Mouse (Mus musculus) intestine, postnatal 0 days (tissue): ENCODE measurements around the gene Eif4e1b. TPM values are rescaled to one million over a fixed set of nuclear protein-coding genes. Genes with fewer than 3 reads are reported as not detected.
A peak's percentile ranks its signal among the peaks of the same experiment; 100 is the strongest.

Source experiments
- ATAC-seq: fragments of 200-750 bp; cut with Nextera tagmentation; 2 replicates; pipeline ENCODE4 v1.8.0; 2017; ENCODE audit warnings: mild to moderate bottlenecking, moderate TSS enrichment, moderate library complexity
- H3K27ac ChIP-seq: fragments of 300-500 bp; sonication (generic); 2 replicates; pipeline ENCODE4 v1.5.1; 2014; ENCODE audit warnings: mild to moderate bottlenecking, low read depth, low read length, moderate library complexity
- H3K27me3 ChIP-seq: fragments of 300-500 bp; sonication (generic); replicated peaks from 2 replicates; pipeline ENCODE4 v1.6.1; 2014; ENCODE audit warnings: low read length, mixed read lengths; ENCODE audit not compliant: control insufficient read depth, insufficient read depth
- H3K36me3 ChIP-seq: fragments of 300-500 bp; sonication (generic); 2 replicates; pipeline ENCODE4 v1.6.1; 2014; ENCODE audit warnings: mild to moderate bottlenecking, moderate library complexity; ENCODE audit not compliant: control insufficient read depth, insufficient read depth
- H3K4me1 ChIP-seq: fragments of 300-500 bp; sonication (generic); replicated peaks from 2 replicates; pipeline ENCODE4 v1.6.1; 2014; ENCODE audit warnings: antibody characterized with exemption, low read length, mixed read lengths; ENCODE audit not compliant: control insufficient read depth, insufficient read depth
- H3K4me2 ChIP-seq: fragments of 300-500 bp; sonication (generic); replicated peaks from 2 replicates; pipeline ENCODE4 v1.6.1; 2014; ENCODE audit warnings: low read depth, mild to moderate bottlenecking, moderate library complexity
- H3K4me3 ChIP-seq: fragments of 300-500 bp; sonication (generic); 2 replicates; pipeline ENCODE4 v1.5.1; 2014; ENCODE audit warnings: low read depth, low read length
- H3K9ac ChIP-seq: fragments of 300-500 bp; sonication (generic); 2 replicates; pipeline ENCODE4 v1.6.1; 2014; ENCODE audit warnings: mild to moderate bottlenecking, low read depth, low read length
- H3K9me3 ChIP-seq: fragments of 300-500 bp; sonication (generic); 2 replicates; pipeline ENCODE4 v1.6.1; 2016; ENCODE audit warnings: mixed run types; ENCODE audit not compliant: control insufficient read depth
- CTCF ChIP-seq: sonication (generic); IDR thresholded peaks from 2 replicates; pipeline ENCODE4 v1.5.1; 2016; ENCODE audit warnings: low read depth, mild to moderate bottlenecking, control low read depth, antibody characterized with exemption, moderate library complexity
- WGBS: fragments of 180-500 bp; shearing (Covaris S2); extraction: QIAGEN DNeasy Blood & Tissue Kit; methylation state at CpG from one replicate; pipeline ENCODE4 v1.1.7; 2014; 5-methylcytosine and 5-hydroxymethylcytosine counted together
- polyA plus RNA-seq: library from polyadenylated mRNA; unstranded; fragments of >200 nt; fragmentation: Nextera tagmentation; extraction: Ambion mirVana; gene quantifications from 2 replicates; pipeline ENCODE4 v1.2.1, GENCODE M21; 2015

Gene Eif4e1b
- polyA plus RNA-seq, 1 experiment from 2014 or later = not detected

DNA sequence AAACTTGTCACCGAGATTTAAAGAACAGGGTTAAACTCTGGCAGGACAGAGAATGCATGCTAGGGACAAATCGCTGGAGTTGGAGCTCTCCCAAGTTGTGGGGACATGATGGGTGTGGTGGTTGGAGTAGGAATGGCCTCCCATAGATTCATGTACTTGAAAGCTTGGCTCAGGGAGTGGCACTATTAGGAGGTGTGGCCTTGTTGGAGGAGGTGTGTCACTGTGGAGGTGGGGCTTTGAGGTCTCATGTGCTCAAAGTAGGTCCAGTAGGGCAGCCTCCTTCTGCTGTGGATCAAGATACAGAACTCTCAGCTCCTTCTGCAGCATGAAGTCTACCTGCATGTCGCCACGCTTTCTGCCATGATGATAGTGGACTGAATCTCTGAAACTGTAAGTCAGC lies 37.3 kb downstream of the Eif4e1b start:
- H3K4me1 ChIP-seq = no peaks in the 10 kb centered on the region
- ATAC-seq = no peak
- no peak overlapping the region for H3K9ac ChIP-seq
- no peak for TF ChIP-seq CTCF
- H3K27ac ChIP-seq = no peak overlapping the region
- H3K4me3 ChIP-seq = no peak overlapping the region
- H3K36me3 ChIP-seq = no peaks in the 10 kb centered on the region
- WGBS = 86% methylated on average over 4 of the region's 4 CpGs
- H3K4me2 ChIP-seq = no peak overlapping the region
- H3K9me3 ChIP-seq = no peaks in the 10 kb centered on the region
- H3K27me3 ChIP-seq = no peaks in the 10 kb centered on the region

DNA sequence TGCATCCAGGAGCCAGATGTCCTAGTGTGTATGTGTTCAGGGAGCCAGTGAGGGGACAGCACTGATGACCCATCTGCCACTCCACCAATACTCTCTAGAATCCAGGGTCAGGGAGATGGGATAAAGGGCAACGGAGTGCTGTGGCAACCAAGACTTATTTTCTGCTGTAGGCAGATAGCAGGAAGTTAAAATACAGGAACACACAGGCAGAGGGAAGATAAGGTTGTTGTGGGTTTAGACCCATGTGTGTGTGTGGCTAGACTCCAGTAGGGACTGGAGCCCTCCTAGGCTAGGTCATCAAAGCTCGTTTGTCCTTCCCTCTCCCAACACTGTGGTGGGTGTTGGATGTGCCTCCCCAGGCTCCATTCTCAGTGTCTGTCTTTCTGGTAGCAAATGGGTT lies 38.1 kb downstream of the Eif4e1b start:
- H3K9ac ChIP-seq = no peak overlapping the region
- 81% methylated on average over 2 of the region's 2 CpGs for WGBS
- ATAC-seq = no peak
- no peak overlapping the region for H3K4me2 ChIP-seq
- H3K27me3 ChIP-seq = no peaks in the 10 kb centered on the region
- H3K9me3 ChIP-seq = no peaks in the 10 kb centered on the region
- no peaks in the 10 kb centered on the region for H3K36me3 ChIP-seq
- H3K4me3 ChIP-seq = no peak overlapping the region
- H3K27ac ChIP-seq = no peak overlapping the region
- no peaks in the 10 kb centered on the region for H3K4me1 ChIP-seq
- TF ChIP-seq CTCF = no peak

DNA sequence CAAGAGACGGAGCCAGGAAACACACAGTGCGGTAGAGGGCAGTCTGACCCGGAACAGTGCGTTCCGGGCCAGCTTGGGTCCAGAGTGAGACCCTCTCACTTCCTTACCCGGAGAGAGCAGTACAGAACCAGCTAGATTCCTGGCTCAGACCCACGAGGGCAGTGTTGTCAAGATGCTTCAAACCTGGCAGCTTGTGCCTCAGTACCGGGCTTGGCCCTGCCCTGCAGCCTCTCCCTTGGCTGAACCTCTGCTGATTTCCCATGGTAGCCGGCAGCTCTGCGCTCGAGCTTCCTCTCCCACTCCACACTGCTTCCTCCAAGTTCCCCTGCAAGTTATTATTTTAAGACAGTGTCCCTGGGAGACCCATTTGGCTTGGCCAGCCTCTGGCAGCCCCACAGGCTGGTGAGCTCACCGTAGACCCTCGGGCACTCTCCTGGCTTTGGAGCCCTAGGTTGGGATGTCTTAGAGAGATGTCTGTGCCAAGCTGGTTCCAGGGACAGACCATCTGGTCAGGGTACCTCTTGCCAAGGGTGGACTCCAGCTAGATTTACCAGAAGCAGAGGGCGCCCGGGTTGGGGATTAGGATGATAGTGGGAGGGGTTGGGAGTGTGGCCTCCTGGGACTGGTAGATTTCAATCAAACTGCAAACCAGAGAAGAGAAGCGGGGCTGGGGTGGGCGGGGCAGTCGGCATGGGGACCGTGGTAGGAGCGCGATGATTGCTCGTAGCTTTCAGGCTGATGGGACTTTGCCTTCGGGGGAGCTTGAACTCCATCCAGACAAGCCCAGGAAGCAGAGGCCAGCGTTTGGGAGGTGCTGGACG lies 40.5 kb downstream of the Eif4e1b start:
- peak; percentile 15; the same call in 1 of the 2 replicates for TF ChIP-seq CTCF
- ATAC-seq = no peak
- H3K36me3 ChIP-seq = no peaks in the 10 kb centered on the region
- no peak overlapping the region for H3K4me3 ChIP-seq
- no peaks in the 10 kb centered on the region for H3K27me3 ChIP-seq
- no peaks in the 10 kb centered on the region for H3K4me1 ChIP-seq
- 14% methylated on average over 22 of the region's 25 CpGs for WGBS
- no peaks in the 10 kb centered on the region for H3K9me3 ChIP-seq
- peak overlapping the region; percentile 50 for H3K4me2 ChIP-seq
- H3K27ac ChIP-seq = no peak overlapping the region
- no peak overlapping the region for H3K9ac ChIP-seq

DNA sequence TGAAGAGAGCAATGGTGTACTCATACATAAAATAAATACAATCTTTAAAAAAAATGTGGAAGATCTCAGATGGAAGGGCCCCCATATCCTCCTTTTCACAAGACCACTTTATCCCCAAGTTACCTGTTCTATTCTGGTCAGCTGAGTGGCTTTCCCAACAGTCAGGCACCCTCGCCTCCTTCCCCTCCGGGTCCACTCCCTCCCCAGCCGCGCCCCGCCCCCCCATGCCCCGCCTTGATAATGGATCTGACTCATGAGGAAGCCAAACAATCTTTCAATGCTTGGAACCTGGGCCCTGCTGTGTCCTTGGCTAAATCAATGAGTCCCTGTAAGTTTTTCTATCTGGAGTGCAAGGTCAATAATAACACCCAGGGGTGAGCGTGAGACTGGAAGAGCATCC lies 44.2 kb downstream of the Eif4e1b start:
- Histone ChIP-seq H3K27me3 (no peaks in the 10 kb centered on the region), H3K36me3 (no peaks in the 10 kb centered on the region), H3K4me2 (no peak overlapping the region), H3K9me3 (no peaks in the 10 kb centered on the region), H3K27ac (no peak overlapping the region), H3K4me1 (no peaks in the 10 kb centered on the region), H3K9ac (no peak overlapping the region), H3K4me3 (no peak overlapping the region)
- no peak for ATAC-seq
- no peak for TF ChIP-seq CTCF
- WGBS = 30% methylated on average over 7 of the region's 7 CpGs

DNA sequence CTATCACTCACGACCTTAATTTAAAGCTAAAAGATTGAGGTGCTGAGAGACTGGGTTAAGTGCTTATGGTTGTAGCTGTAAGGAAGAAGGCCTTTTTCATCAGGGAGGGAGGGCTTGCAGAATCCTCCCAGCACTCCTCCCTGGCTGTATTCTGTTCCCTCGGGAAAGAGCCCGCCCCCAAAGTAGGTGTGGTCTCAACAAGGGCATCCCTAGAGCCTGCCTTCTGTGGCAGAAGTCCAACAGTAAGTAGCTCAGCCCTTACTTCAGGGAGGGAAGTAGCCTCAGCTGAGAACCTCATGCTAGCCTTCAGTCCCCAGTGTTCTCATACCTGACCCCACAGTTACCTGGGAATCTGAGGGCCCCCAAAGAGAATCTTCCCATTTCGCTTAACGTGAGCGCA lies 44.7 kb downstream of the Eif4e1b start:
- H3K4me2 ChIP-seq = no peak overlapping the region
- H3K4me1 ChIP-seq = no peaks in the 10 kb centered on the region
- ATAC-seq = no peak

DNA sequence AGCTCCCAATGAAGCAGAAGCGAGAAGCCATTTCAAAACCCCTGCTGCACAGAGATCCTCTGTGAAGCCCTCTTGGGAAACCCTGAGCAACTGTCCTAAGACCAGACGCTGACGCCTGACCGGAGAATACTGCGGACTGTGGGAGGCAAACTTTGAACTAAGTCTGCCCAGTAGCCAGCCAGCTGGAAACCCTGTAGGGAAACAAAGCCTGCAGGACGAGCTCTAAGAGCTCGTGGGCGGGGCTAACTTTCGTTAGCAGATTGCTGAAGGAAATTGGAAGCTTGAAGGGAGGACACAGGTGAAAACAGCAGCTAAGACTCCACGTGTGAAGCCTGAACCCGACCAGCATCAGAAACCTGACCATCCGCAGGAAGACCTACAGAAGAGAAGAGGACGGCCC lies 45.7 kb downstream of the Eif4e1b start:
- Histone ChIP-seq H3K27ac (no peak overlapping the region), H3K9ac (no peak overlapping the region), H3K4me3 (no peak overlapping the region), H3K4me1 (no peaks in the 10 kb centered on the region), H3K27me3 (no peaks in the 10 kb centered on the region), H3K9me3 (no peaks in the 10 kb centered on the region), H3K36me3 (no peaks in the 10 kb centered on the region), H3K4me2 (peak overlapping the region; percentile 10; the same call in 1 of the 2 replicates)
- no peak for ATAC-seq
- 4% methylated on average over 13 of the region's 13 CpGs for WGBS
- TF ChIP-seq CTCF = no peak

More for the DNA sequence above, 44.7 kb downstream of the Eif4e1b start:
- TF ChIP-seq CTCF = no peak
- Histone ChIP-seq H3K27me3 (no peaks in the 10 kb centered on the region), H3K4me3 (no peak overlapping the region), H3K9me3 (no peaks in the 10 kb centered on the region), H3K36me3 (no peaks in the 10 kb centered on the region), H3K9ac (no peak overlapping the region), H3K27ac (no peak overlapping the region)
- WGBS = 55% methylated on average over 6 of the region's 6 CpGs
